Mouse (Mus musculus): ENCODE results near the gene Ms4a5.
"Not testable (repeated sequence)": the region's sequence is repeated elsewhere in the genome, so short reads cannot be mapped to it uniquely, and the experiment has no call there.

GRCm38 (mm10) chr19:11293616-11294015 lies 9.9 kb upstream of the Ms4a5 start:
- TF ChIP-seq POLR2A (IDR thresholded peaks at IDR 0.05; ENCODE audit: low read depth, low read length); CTCF (conservative IDR thresholded peaks at IDR 0.05; ENCODE audit: insufficient read depth, insufficient read length, low read depth, low read length): not testable (repeated sequence)

Measured in kidney, adult 2 months (tissue).